Mouse (Mus musculus) kidney, embryonic 15.5 days (tissue): ENCODE measurements at regions not wholly inside any gene's neighbourhood (a gene's known extent, or its start where the extent isn't known, plus 50 kb on each side); places are given as distances from the start of the nearest gene placed in this dataset.

Experiments used
- ATAC-seq: fragments of 200-750 bp; cut with Nextera tagmentation; replicated peaks from 2 replicates; pipeline ENCODE4 v1.8.0; 2017; ENCODE audit warnings: moderate TSS enrichment; ENCODE audit not compliant: low FRiP score
- H3K27ac ChIP-seq: fragments of 300-500 bp; sonication (generic); 2 replicates; pipeline ENCODE4 v1.5.1; 2015; ENCODE audit warnings: mild to moderate bottlenecking, inconsistent platforms
- H3K27me3 ChIP-seq: fragments of 300-500 bp; sonication (generic); 2 replicates; pipeline ENCODE4 v1.6.1; 2015; ENCODE audit warnings: inconsistent platforms
- H3K36me3 ChIP-seq: fragments of 300-500 bp; sonication (generic); 2 replicates; pipeline ENCODE4 v1.6.1; 2015; ENCODE audit warnings: inconsistent platforms
- H3K4me1 ChIP-seq: fragments of 300-500 bp; sonication (generic); 2 replicates; pipeline ENCODE4 v1.6.1; 2015; ENCODE audit warnings: inconsistent platforms
- H3K4me2 ChIP-seq: fragments of 300-500 bp; sonication (generic); 2 replicates; pipeline ENCODE4 v1.6.1; 2015; ENCODE audit warnings: moderate library complexity, mild to moderate bottlenecking, inconsistent platforms
- H3K4me3 ChIP-seq: fragments of 300-500 bp; sonication (generic); replicated peaks from 2 replicates; pipeline ENCODE4 v1.5.1; 2015; ENCODE audit warnings: mild to moderate bottlenecking, inconsistent platforms
- H3K9ac ChIP-seq: fragments of 300-500 bp; sonication (generic); 2 replicates; pipeline ENCODE4 v1.6.1; 2015; ENCODE audit warnings: mild to moderate bottlenecking, inconsistent platforms
- H3K9me3 ChIP-seq: fragments of 300-500 bp; sonication (generic); replicated peaks from 2 replicates; pipeline ENCODE4 v1.6.1; 2016; ENCODE audit warnings: inconsistent platforms
- WGBS: fragments of 180-500 bp; shearing (Covaris S2); methylation state at CpG from one replicate; pipeline ENCODE4 v1.1.7; 2015; ENCODE audit warnings: mixed read lengths; 5-methylcytosine and 5-hydroxymethylcytosine counted together

DNA sequence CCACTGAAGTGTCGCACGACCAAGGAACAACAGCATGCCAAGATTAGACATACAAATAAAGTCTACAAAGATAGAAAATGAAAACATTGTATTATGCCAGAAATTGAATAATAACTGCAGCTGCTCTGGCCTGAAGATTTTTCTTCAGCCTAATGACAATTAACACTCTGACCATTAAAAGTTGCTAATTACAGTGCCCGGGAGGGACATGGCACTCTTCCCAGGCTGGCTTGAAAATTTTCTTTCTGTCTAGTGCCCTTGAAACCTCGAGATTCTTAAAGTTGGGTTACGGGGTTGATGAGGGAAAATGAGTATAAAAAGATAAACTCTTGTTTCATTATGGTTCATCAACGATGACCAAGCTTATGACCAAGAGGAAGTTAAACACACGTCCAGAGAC lies 154.9 kb downstream of the Ptpru start:
- Histone ChIP-seq H3K27ac (no peak overlapping the region), H3K4me2 (no peak overlapping the region), H3K27me3 (no peaks in the 10 kb centered on the region), H3K9me3 (no peaks in the 10 kb centered on the region), H3K9ac (no peak overlapping the region), H3K4me3 (no peak overlapping the region), H3K36me3 (no peaks in the 10 kb centered on the region), H3K4me1 (no peaks in the 10 kb centered on the region)
- no peak for ATAC-seq
- WGBS = 75% methylated on average over 7 of the region's 7 CpGs

GRCm38 (mm10) chr4:131685544-131685943 lies 152.5 kb downstream of the Ptpru start:
- H3K4me2 ChIP-seq = no peak overlapping the region
- H3K36me3 ChIP-seq = no peaks in the 10 kb centered on the region
- ATAC-seq = no peak
- no peak overlapping the region for H3K4me3 ChIP-seq
- H3K9me3 ChIP-seq = no peaks in the 10 kb centered on the region
- H3K27me3 ChIP-seq = no peaks in the 10 kb centered on the region
- H3K9ac ChIP-seq = no peak overlapping the region
- no peak overlapping the region for H3K27ac ChIP-seq
- WGBS = 95% methylated on average over 4 of the region's 4 CpGs
- no peaks in the 10 kb centered on the region for H3K4me1 ChIP-seq

DNA sequence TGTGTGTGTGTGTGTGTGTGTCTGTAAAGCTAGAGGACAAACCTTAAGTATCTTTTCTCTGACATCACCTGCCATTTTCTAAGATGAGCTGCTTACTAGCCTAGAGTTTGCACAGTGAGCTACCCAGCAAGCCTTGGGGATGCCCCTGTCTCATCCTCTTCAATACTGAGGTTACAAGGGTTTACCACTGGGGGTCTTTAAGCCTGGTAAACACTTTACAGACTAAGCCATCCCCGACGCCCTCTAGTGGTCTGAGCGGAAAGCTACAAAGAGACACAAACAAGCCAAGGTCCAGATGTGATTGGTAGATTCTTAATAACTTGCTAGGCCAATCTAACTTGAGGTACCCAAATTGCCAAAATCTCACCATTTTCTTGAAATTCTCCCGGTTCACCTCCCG lies 143.9 kb downstream of the Ptpru start:
- Histone ChIP-seq H3K9me3 (no peaks in the 10 kb centered on the region), H3K27me3 (no peaks in the 10 kb centered on the region), H3K4me3 (no peak overlapping the region), H3K4me1 (peaks cover 8% of the 10 kb centered on the region; the same call in 1 of the 2 replicates), H3K27ac (no peak overlapping the region), H3K9ac (no peak overlapping the region), H3K4me2 (no peak overlapping the region), H3K36me3 (no peaks in the 10 kb centered on the region)
- WGBS = 10% methylated on average over 5 of the region's 5 CpGs
- ATAC-seq = no peak

DNA sequence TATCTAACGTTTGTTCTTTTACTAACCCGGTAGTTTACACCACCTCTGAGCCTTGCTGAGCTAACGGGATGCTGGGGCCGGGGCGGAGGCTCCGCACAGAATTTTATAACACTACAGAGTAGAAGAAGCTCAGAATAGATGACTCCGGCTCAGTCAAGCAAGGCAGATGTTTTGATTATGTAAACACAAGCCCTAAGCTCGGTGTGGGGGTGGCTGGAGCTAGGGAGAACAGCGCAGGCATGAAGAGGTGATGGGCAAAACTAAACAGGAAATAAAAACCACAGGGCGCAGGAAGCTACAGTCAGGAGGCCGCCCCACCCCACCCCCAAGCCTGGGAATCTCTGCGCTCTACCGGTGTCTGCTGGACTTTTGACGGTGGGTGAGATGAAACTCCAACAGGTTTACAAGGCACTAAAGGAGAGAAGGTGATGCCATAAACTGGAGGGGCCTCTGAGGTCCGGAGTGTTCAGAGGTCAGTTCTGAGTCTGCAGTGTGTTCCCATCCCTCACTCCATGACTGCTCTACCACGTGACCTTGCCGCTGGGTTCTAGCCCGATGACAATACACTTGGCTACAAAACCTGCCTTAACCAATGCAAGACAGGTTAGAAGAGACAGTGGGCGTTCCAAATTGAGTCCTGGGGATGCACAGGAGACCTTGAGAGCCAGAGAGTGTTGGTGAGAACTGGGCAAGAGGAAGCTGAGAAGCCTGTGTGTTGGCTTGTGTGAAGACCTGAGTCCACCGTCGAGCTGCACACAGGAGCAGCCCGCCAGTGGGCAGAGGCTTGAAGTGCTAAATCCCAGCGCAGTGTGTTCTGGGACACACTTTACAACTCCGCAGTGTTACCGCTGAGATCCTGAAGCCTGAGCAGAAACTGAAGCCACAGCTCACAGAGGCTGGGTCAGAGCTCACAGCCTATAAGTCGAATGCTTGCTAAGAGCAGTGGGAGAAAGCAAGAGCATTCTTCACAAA lies 141.9 kb downstream of the Ptpru start:
- H3K27me3 ChIP-seq = no peaks in the 10 kb centered on the region
- no peaks in the 10 kb centered on the region for H3K36me3 ChIP-seq
- peak overlapping the region; percentile 3; the same call in 1 of the 2 replicates for H3K4me2 ChIP-seq
- H3K9me3 ChIP-seq = no peaks in the 10 kb centered on the region
- H3K4me3 ChIP-seq = no peak overlapping the region
- H3K27ac ChIP-seq = no peak overlapping the region
- WGBS = 53% methylated on average over 26 of the region's 26 CpGs
- ATAC-seq = no peak
- peaks cover 8% of the 10 kb centered on the region; the same call in 1 of the 2 replicates for H3K4me1 ChIP-seq
- H3K9ac ChIP-seq = no peak overlapping the region
